Mouse (Mus musculus) liver, embryonic 14.5 days (tissue): Measurements from ENCODE around the gene Ror1.

ENCODE experiments used
- CTCF ChIP-seq: IDR thresholded peaks from 2 replicates; pipeline ENCODE4 v1.5.1; 2016; ENCODE audit warnings: antibody characterized with exemption, low read depth, control low read depth
- EP300 ChIP-seq: IDR thresholded peaks from 2 replicates; pipeline ENCODE4 v1.6.1; 2016; ENCODE audit warnings: antibody characterized with exemption, low read depth

GRCm38 (mm10) chr4:100126531-100127310, 31.1 kb downstream of the Ror1 start:
- TF ChIP-seq CTCF (no peak), EP300 (no peak)
